Mouse (Mus musculus) small intestine, adult 2 months (tissue): ENCODE measurements at regions not wholly inside any gene's neighbourhood (a gene's known extent, or its start where the extent isn't known, plus 50 kb on each side); places are given as distances from the start of the nearest gene placed in this dataset.

Experiments
- CTCF ChIP-seq: fragments of 200-500 bp; IDR thresholded peaks from 2 replicates; pipeline ENCODE4 v1.5.1; 2012; ENCODE audit warnings: low read depth, mild to moderate bottlenecking, control low read depth, inconsistent platforms, low read length, moderate library complexity, mixed read lengths; ENCODE audit not compliant: insufficient replicate concordance, insufficient read length; ENCODE audit errors: extremely low read depth
- POLR2A ChIP-seq: fragments of 200-500 bp; IDR thresholded peaks from 2 replicates; pipeline ENCODE4 v1.6.1; 2012; ENCODE audit warnings: low read depth, mild to moderate bottlenecking, control low read depth, inconsistent platforms, low read length, moderate library complexity

DNA sequence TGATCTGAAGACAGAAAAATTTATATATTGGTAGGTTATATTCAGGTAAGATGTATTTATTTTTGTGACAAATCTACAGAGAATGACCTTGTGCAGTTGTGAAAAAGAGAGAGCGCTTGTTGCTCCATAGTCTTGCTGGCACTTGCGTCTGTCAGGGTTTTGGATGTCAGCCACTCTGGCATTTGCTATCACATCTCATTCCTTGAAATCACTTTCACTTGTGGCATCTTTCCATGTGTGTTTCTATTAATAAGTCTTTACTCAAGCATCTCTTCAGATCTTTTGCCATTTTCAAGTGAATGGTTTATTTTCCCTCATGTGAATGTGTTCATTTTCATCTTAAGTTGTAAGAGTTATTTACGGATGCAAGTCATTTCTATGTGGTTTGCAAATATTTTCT, 709.4 kb upstream of the Tenm3 start:
- TF ChIP-seq CTCF: no peak
- no peak for TF ChIP-seq POLR2A
